Mouse (Mus musculus) heart, embryonic 14.5 days (tissue): Measurements from ENCODE around the gene Anapc15. TPM values are rescaled to one million over a fixed set of nuclear protein-coding genes. Genes with fewer than 3 reads are reported as not detected.
"Not testable (repeated sequence)": the region's sequence is repeated elsewhere in the genome, so short reads cannot be mapped to it uniquely, and the experiment has no call there.

Experiments
- ATAC-seq: fragments of 200-750 bp; cut with Nextera tagmentation; 2 replicates; pipeline ENCODE4 v1.8.0; 2017; ENCODE audit warnings: low read depth, moderate TSS enrichment; ENCODE audit not compliant: insufficient number of reproducible peaks, insufficient read depth, low FRiP score
- H3K27ac ChIP-seq, 2 experiments: fragments of 200-500 bp in 1 of 2; fragments of 300-500 bp in 1 of 2; sonication (generic) in 1 of 2; replicated peaks in 1 of 2; 2 replicates each; pipeline ENCODE4 v1.5.1; 2012 to 2014; ENCODE audit warnings: low read depth in 2 of 2, low read length in 2 of 2, control low read depth in 1 of 2, mild to moderate bottlenecking in 1 of 2, mixed read lengths in 1 of 2; ENCODE audit not compliant: control insufficient read depth in 1 of 2, insufficient read depth in 1 of 2
- H3K27me3 ChIP-seq: fragments of 300-500 bp; sonication (generic); 2 replicates; pipeline ENCODE4 v1.6.1; 2014; ENCODE audit warnings: mild to moderate bottlenecking, low read length, control low read depth; ENCODE audit not compliant: control insufficient read depth, insufficient read depth
- H3K36me3 ChIP-seq: fragments of 300-500 bp; sonication (generic); 2 replicates; pipeline ENCODE4 v1.6.1; 2014; ENCODE audit warnings: mild to moderate bottlenecking, control low read depth, low read length, mixed read lengths; ENCODE audit not compliant: control insufficient read depth, insufficient read depth
- H3K4me1 ChIP-seq, 2 experiments: fragments of 200-500 bp in 1 of 2; fragments of 300-500 bp in 1 of 2; sonication (generic) in 1 of 2; 2 replicates each; pipeline ENCODE4 v1.6.1; 2012 to 2014; ENCODE audit warnings: low read length in 2 of 2, control low read depth in 1 of 2, mixed read lengths in 1 of 2; ENCODE audit not compliant: control insufficient read depth in 2 of 2, insufficient read depth in 2 of 2
- H3K4me2 ChIP-seq: fragments of 300-500 bp; sonication (generic); 2 replicates; pipeline ENCODE4 v1.6.1; 2014; ENCODE audit warnings: mild to moderate bottlenecking, low read length
- H3K4me3 ChIP-seq, 2 experiments: fragments of 200-500 bp in 1 of 2; fragments of 300-500 bp in 1 of 2; sonication (generic) in 1 of 2; 2 replicates each; pipeline ENCODE4 v1.5.1; 2012 to 2014; ENCODE audit warnings: low read length in 2 of 2, mild to moderate bottlenecking in 2 of 2, control low read depth in 1 of 2, low read depth in 1 of 2, moderate library complexity in 1 of 2; ENCODE audit not compliant: control insufficient read depth in 1 of 2, insufficient read depth in 1 of 2
- H3K9ac ChIP-seq: fragments of 300-500 bp; sonication (generic); 2 replicates; pipeline ENCODE4 v1.6.1; 2014; ENCODE audit warnings: mild to moderate bottlenecking, low read length
- H3K9me3 ChIP-seq: fragments of 300-500 bp; sonication (generic); 2 replicates; pipeline ENCODE4 v1.6.1; 2016; ENCODE audit warnings: low read length, control low read depth; ENCODE audit not compliant: control insufficient read depth
- WGBS: fragments of 180-500 bp; shearing (Covaris S2); extraction: QIAGEN DNeasy Blood & Tissue Kit; methylation state at CpG from one replicate; pipeline ENCODE4 v1.1.7; 2014; 5-methylcytosine and 5-hydroxymethylcytosine counted together
- polyA plus RNA-seq: library from polyadenylated mRNA; unstranded; fragments of >200 nt; fragmentation: Nextera tagmentation; extraction: Ambion mirVana; gene quantifications from 2 replicates; pipeline ENCODE4 v1.2.1, GENCODE M21; 2014

The Anapc15 gene
- polyA plus RNA-seq, 1 experiment from 2014 or later, result 52.0 TPM

DNA sequence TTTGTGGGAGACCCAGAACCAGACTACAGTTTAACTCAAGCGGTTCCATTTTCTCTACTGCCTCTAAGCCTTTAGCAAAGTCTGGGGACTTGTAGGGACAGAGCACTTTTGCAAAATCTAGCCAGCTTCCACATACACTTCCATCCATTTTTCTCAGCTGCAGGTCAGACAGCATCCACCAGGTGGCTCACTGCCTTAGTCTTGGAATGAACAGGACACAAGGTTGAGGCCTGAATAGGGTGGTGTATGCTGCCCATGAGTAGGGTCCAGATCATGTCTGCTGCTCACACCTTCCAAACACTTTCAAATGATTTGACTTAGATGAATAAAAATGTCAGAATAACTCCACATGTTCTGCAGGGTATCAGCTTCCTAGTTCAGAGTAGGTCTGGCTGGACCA lies 54.6 kb downstream of the Anapc15 start:
- Histone ChIP-seq H3K4me1 (no peaks in the 10 kb centered on the region), H3K9ac (no peak overlapping the region), H3K27ac (no peak overlapping the region), H3K36me3 (peaks cover 15% of the 10 kb centered on the region), H3K9me3 (no peaks in the 10 kb centered on the region), H3K4me3 (no peak overlapping the region), H3K27me3 (no peaks in the 10 kb centered on the region), H3K4me2 (no peak overlapping the region)
- 12% methylated on average over 1 of the region's 1 CpGs for WGBS
- 0 out of 2 replicates have a peak, but pooled peaks have one; percentile 47 for ATAC-seq

- not testable (repeated sequence) for ATAC-seq, H3K9me3 ChIP-seq, H3K36me3 ChIP-seq, H3K4me2 ChIP-seq, H3K4me3 ChIP-seq, H3K9ac ChIP-seq, H3K27me3 ChIP-seq, H3K4me1 ChIP-seq, H3K27ac ChIP-seq
Measured at GRCm38 (mm10) chr7:101925892-101926291, 62.4 kb downstream of the Anapc15 start.

GRCm38 (mm10) chr7:101928093-101928492 lies 64.6 kb downstream of the Anapc15 start:
- no peaks in the 10 kb centered on the region for H3K27me3 ChIP-seq
- H3K9ac ChIP-seq, result no peak overlapping the region
- no peak overlapping the region for H3K4me3 ChIP-seq
- H3K36me3 ChIP-seq, result no peaks in the 10 kb centered on the region
- no peaks in the 10 kb centered on the region for H3K9me3 ChIP-seq
- ATAC-seq, result no peak
- 78% methylated on average over 3 of the region's 3 CpGs for WGBS
- no peak overlapping the region for H3K27ac ChIP-seq
- H3K4me2 ChIP-seq, result no peak overlapping the region
- H3K4me1 ChIP-seq, result no peaks in the 10 kb centered on the region

- WGBS, result 90% methylated on average over 1 of the region's 1 CpGs
- Histone ChIP-seq H3K4me1 (peaks cover 2 to 12% of the 10 kb centered on the region in 2 experiments; a peak in 2 of 4 replicates), H3K9ac (0 out of 2 replicates have a peak overlapping the region, but pooled peaks have one; percentile 90), H3K27ac (no peak overlapping the region), H3K9me3 (no peaks in the 10 kb centered on the region), H3K4me3 (0 out of 4 replicates have a peak overlapping the region, but pooled peaks of 1 of the 2 experiments have one; percentile 84), H3K27me3 (no peaks in the 10 kb centered on the region), H3K36me3 (no peaks in the 10 kb centered on the region), H3K4me2 (peak overlapping the region; percentile 84)
- ATAC-seq, result no peak
Measured at GRCm38 (mm10) chr7:101932551-101932950, 69.0 kb downstream of the Anapc15 start.

DNA sequence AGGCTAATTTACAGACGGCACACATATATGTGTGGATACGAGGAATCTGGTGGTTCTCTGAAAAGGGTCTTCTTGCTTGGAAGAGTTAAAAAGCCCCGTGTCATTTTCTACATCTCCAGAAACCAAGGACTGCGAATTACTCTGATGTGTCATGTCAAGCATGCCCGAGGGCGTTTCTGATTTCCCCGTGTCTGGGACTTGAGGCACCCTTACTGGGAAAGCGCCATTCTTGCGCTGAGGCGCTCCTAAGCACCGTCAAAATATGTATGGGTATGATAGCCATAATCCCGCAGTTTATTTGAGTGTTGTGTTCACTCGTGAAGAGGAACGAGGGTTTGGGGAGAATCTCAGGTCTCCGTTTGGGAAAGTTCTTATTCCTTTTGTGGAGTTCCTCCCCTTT lies 69.8 kb downstream of the Anapc15 start:
- no peaks in the 10 kb centered on the region for H3K36me3 ChIP-seq
- H3K9ac ChIP-seq, result peak overlapping the region; percentile 90
- H3K4me3 ChIP-seq, result peak overlapping the region; percentile 84
- H3K27ac ChIP-seq, result peak overlapping the region; percentile 61 to 82
- whole genome bisulfite sequencing, result 6% methylated on average over 15 of the region's 15 CpGs
- peak; percentile 22; the same call in 1 of the 2 replicates for ATAC-seq
- peaks cover 2 to 12% of the 10 kb centered on the region in 2 experiments; a peak in 2 of 4 replicates for H3K4me1 ChIP-seq
- peak overlapping the region; percentile 84 for H3K4me2 ChIP-seq
- H3K27me3 ChIP-seq, result no peaks in the 10 kb centered on the region
- no peaks in the 10 kb centered on the region for H3K9me3 ChIP-seq

DNA sequence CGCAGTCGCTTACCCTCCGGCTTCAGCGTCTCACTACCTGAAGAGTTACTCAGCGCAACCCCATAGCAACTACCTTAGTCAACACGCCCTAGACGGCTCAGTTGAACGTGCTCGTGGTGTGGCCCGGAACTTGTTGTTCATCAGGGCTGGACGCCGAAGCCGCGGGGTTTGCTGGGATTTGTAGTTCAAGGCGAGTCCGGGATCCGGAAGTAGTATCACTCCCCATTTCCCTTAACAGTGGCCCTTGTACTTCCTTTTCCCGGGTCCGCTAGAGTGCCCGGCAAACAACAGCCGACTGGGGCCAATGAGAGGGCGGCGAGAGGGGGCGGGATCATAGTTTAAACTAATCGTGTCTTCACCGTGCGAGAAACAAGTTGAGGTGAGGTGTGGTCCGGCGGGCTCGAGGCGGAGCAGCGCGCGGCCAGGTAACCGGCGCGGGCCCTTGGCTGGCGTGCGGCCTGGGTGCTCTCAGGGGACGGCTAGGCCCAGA lies 70.3 kb downstream of the Anapc15 start, which contains the start of the genes Lrrc51 and Numa1:
Gene Lrrc51, minus strand, starts transcription at position 145 of the 490 bp plus-strand sequence.
Gene Numa1, plus strand, starts transcription at position 361 of the 490 bp plus-strand sequence.
- Histone ChIP-seq H3K9ac (peak within 1 kb of the TSS; percentile 90), H3K27me3 (no peaks in the 10 kb centered on the region), H3K4me3 (peak within 1 kb of the TSS; percentile 84), H3K4me1 (peaks cover 2 to 12% of the 10 kb centered on the region in 2 experiments; a peak in 2 of 4 replicates), H3K4me2 (peak within 1 kb of the TSS; percentile 84), H3K9me3 (no peaks in the 10 kb centered on the region), H3K27ac (peak within 1 kb of the TSS; percentile 61 to 82), H3K36me3 (no peaks in the 10 kb centered on the region)
- 0% methylated on average over 40 of the region's 40 CpGs for WGBS
- peak; percentile 96 for ATAC-seq

- H3K27me3 ChIP-seq, result no peaks in the 10 kb centered on the region
- ATAC-seq, result no peak
- no peak overlapping the region for H3K4me3 ChIP-seq
- 0 out of 2 replicates have a peak, but pooled peaks cover 5% of the 10 kb centered on the region for H3K36me3 ChIP-seq
- no peak overlapping the region for H3K9ac ChIP-seq
- H3K27ac ChIP-seq, result no peak overlapping the region
- H3K9me3 ChIP-seq, result no peaks in the 10 kb centered on the region
- WGBS, result 94% methylated on average over 4 of the region's 4 CpGs
- peaks cover 2 to 12% of the 10 kb centered on the region in 2 experiments; a peak in 2 of 4 replicates for H3K4me1 ChIP-seq
- no peak overlapping the region for H3K4me2 ChIP-seq
Measured at GRCm38 (mm10) chr7:101935957-101936356, 72.4 kb downstream of the Anapc15 start.
